Mouse (Mus musculus) liver, embryonic 11.5 days (tissue): ENCODE measurements around the gene Tcf20. TPM values are rescaled to one million over a fixed set of nuclear protein-coding genes. Genes with fewer than 3 reads are reported as not detected.
"Not testable (repeated sequence)": the region's sequence is repeated elsewhere in the genome, so short reads cannot be mapped to it uniquely, and the experiment has no call there.

Experiments used
- ATAC-seq: fragments of 200-750 bp; cut with Nextera tagmentation; replicated peaks from 2 replicates; pipeline ENCODE4 v1.8.0; 2017; ENCODE audit warnings: moderate number of reproducible peaks, mild to moderate bottlenecking, moderate TSS enrichment, moderate library complexity; ENCODE audit not compliant: low FRiP score
- DNase-seq: peaks from one replicate; pipeline ENCODE4 v3.0.0-alpha.2; 2017; ENCODE audit warnings: low spot score
- H3K27ac ChIP-seq: fragments of 300-500 bp; sonication (generic); 2 replicates; pipeline ENCODE4 v1.5.1; 2014; ENCODE audit warnings: mild to moderate bottlenecking, low read depth, low read length, control low read depth
- H3K27me3 ChIP-seq: fragments of 300-500 bp; sonication (generic); replicated peaks from 2 replicates; pipeline ENCODE4 v1.6.1; 2014; ENCODE audit warnings: low read length, mixed read lengths; ENCODE audit not compliant: control insufficient read depth, insufficient read depth
- H3K36me3 ChIP-seq: fragments of 300-500 bp; sonication (generic); 2 replicates; pipeline ENCODE4 v1.6.1; 2014; ENCODE audit warnings: mild to moderate bottlenecking, low read length, moderate library complexity, mixed read lengths; ENCODE audit not compliant: control insufficient read depth, insufficient read depth
- H3K4me1 ChIP-seq: fragments of 300-500 bp; sonication (generic); replicated peaks from 2 replicates; pipeline ENCODE4 v1.6.1; 2014; ENCODE audit warnings: low read length, mixed read lengths; ENCODE audit not compliant: control insufficient read depth, insufficient read depth
- H3K4me2 ChIP-seq: fragments of 300-500 bp; sonication (generic); 2 replicates; pipeline ENCODE4 v1.6.1; 2014; ENCODE audit warnings: mild to moderate bottlenecking, control low read depth, moderate library complexity
- H3K4me3 ChIP-seq: fragments of 300-500 bp; sonication (generic); 2 replicates; pipeline ENCODE4 v1.5.1; 2014; ENCODE audit warnings: low read depth, low read length, control low read depth
- H3K9ac ChIP-seq: fragments of 300-500 bp; sonication (generic); 2 replicates; pipeline ENCODE4 v1.6.1; 2014; ENCODE audit warnings: low read depth, low read length, control low read depth
- H3K9me3 ChIP-seq: fragments of 300-500 bp; sonication (generic); 2 replicates; pipeline ENCODE4 v1.6.1; 2016; ENCODE audit warnings: low read length, inconsistent platforms, mixed read lengths; ENCODE audit not compliant: control insufficient read depth
- WGBS: fragments of 180-500 bp; shearing (Covaris S2); extraction: QIAGEN DNeasy Blood & Tissue Kit; methylation state at CpG from one replicate; pipeline ENCODE4 v1.1.7; 2014; 5-methylcytosine and 5-hydroxymethylcytosine counted together
- polyA plus RNA-seq: library from polyadenylated mRNA; unstranded; fragments of >200 nt; fragmentation: Nextera tagmentation; extraction: Ambion mirVana; gene quantifications from 2 replicates; pipeline ENCODE4 v1.2.1, GENCODE M21; 2014

Tcf20 gene
- polyA plus RNA-seq, 1 experiment from 2014 or later = 7.1 TPM

GRCm38 (mm10) chr15:82804708-82805639 lies 182.7 kb downstream of the Tcf20 start:
- Histone ChIP-seq H3K4me2 (no peak overlapping the region), H3K27me3 (no peaks in the 10 kb centered on the region), H3K9ac (no peak overlapping the region), H3K36me3 (0 out of 2 replicates have a peak, but pooled peaks cover 3% of the 10 kb centered on the region), H3K27ac (no peak overlapping the region), H3K9me3 (no peaks in the 10 kb centered on the region), H3K4me1 (peaks cover 5% of the 10 kb centered on the region), H3K4me3 (no peak overlapping the region)
- ATAC-seq (no peak), DNase-seq (peak; percentile 63)
- 77% methylated on average over 5 of the region's 5 CpGs for WGBS

DNA sequence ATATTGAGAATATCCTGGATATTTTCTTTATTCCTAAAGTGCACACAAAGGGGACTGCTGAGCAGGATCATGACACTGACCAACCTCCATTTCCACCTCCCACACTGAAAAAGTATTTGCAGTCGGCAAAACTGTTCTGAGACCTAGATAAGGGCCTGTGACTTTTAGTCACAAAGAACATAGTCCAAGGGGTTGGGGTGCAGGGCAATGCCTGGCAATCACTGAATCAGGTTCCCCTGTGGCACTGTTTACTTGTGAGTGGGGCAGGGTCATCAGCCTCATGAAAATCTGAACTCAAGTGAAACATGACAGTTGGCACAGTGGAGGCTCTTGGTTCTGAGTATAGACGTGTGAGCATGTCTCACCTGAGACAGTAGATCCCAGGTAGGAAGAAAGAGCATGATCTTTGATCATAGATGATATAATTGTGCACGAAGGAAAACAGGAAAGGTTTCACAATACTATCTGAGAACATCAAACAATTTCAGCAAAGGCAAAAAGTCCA lies 191.7 kb downstream of the Tcf20 start:
- Histone ChIP-seq H3K27ac (no peak overlapping the region), H3K9ac (no peak overlapping the region), H3K4me1 (no peaks in the 10 kb centered on the region), H3K4me2 (no peak overlapping the region), H3K9me3 (no peaks in the 10 kb centered on the region), H3K36me3 (no peaks in the 10 kb centered on the region), H3K4me3 (no peak overlapping the region), H3K27me3 (no peaks in the 10 kb centered on the region)
- WGBS = 60% methylated on average over 3 of the region's 3 CpGs
- DNase-seq (no peak), ATAC-seq (no peak)

GRCm38 (mm10) chr15:82794277-82794676 lies 193.4 kb downstream of the Tcf20 start, which contains the start of gene Cyp2d26:
Cyp2d26 (minus strand) TSS chr15:82794294.
- Histone ChIP-seq H3K27ac (no peak within 1 kb of the TSS), H3K4me3 (no peak within 1 kb of the TSS), H3K27me3 (no peaks in the 10 kb centered on the region), H3K4me2 (no peak within 1 kb of the TSS), H3K4me1 (no peaks in the 10 kb centered on the region), H3K9me3 (no peaks in the 10 kb centered on the region), H3K9ac (no peak within 1 kb of the TSS), H3K36me3 (no peaks in the 10 kb centered on the region)
- DNase-seq (no peak), ATAC-seq (no peak)
- WGBS = 69% methylated on average over 5 of the region's 5 CpGs

GRCm38 (mm10) chr15:82793868-82794267 lies 193.8 kb downstream of the Tcf20 start:
- 76% methylated on average over 6 of the region's 6 CpGs for WGBS
- DNase-seq (no peak), ATAC-seq (no peak)
- Histone ChIP-seq H3K4me2 (no peak overlapping the region), H3K4me3 (no peak overlapping the region), H3K9me3 (no peaks in the 10 kb centered on the region), H3K27ac (no peak overlapping the region), H3K4me1 (no peaks in the 10 kb centered on the region), H3K27me3 (no peaks in the 10 kb centered on the region), H3K9ac (no peak overlapping the region), H3K36me3 (no peaks in the 10 kb centered on the region)

- ATAC-seq (no peak), DNase-seq (no peak)
- Histone ChIP-seq H3K4me3 (no peak overlapping the region), H3K27me3 (no peaks in the 10 kb centered on the region), H3K36me3 (no peaks in the 10 kb centered on the region), H3K9ac (no peak overlapping the region), H3K27ac (no peak overlapping the region), H3K4me2 (no peak overlapping the region), H3K9me3 (no peaks in the 10 kb centered on the region), H3K4me1 (no peaks in the 10 kb centered on the region)
- WGBS = 61% methylated on average over 1 of the region's 1 CpGs
Measured at GRCm38 (mm10) chr15:82793454-82793853, 194.2 kb downstream of the Tcf20 start.

DNA sequence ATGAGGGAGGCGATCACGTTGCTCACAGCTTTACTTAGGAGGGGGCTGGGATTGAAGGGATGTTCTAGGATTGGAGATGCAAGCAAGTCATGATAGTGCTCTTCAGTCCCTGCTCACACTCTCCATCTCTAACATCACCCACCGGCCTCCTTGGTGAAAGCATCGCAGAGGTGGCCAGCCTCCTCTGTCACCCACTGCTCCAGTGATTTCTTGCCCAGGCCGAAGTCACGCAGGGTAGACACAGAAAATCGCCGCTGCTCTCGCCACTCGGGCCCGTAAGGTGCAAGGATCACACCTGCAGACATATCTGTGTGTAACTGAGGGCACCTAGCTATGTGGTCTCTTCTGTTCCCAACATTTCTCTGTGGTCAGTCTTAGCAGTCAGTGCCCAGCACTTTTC lies 195.1 kb downstream of the Tcf20 start:
- DNase-seq (no peak), ATAC-seq (no peak)
- no peak overlapping the region for H3K4me3 ChIP-seq
- no peak overlapping the region for H3K4me2 ChIP-seq
- H3K27ac ChIP-seq = no peak overlapping the region
- H3K36me3 ChIP-seq = no peaks in the 10 kb centered on the region
- H3K4me1 ChIP-seq = no peaks in the 10 kb centered on the region
- no peaks in the 10 kb centered on the region for H3K27me3 ChIP-seq
- WGBS = 90% methylated on average over 11 of the region's 11 CpGs
- no peaks in the 10 kb centered on the region for H3K9me3 ChIP-seq
- no peak overlapping the region for H3K9ac ChIP-seq

DNA sequence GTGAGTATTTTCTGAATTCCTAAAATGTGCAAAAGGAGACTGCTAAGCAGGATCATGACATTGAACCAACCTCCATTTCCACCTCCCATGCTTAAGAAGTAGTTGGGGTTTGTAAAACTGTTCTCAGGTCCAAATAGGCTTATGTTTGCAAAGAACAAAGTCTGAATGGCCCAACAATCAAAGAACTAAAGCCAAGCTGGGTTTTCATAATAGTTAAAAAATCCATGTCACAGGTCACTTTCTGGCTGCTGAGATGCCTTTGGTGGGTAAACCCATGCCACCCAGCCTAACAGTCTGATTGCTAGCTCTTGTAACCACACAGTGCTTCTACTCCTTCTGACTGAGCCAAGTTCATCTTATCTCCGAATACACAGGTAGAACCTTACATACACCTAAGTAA lies 203.1 kb downstream of the Tcf20 start:
- Histone ChIP-seq H3K9ac (no peak overlapping the region), H3K27me3 (no peaks in the 10 kb centered on the region), H3K27ac (no peak overlapping the region), H3K9me3 (no peaks in the 10 kb centered on the region), H3K36me3 (no peaks in the 10 kb centered on the region), H3K4me2 (no peak overlapping the region), H3K4me3 (no peak overlapping the region), H3K4me1 (no peaks in the 10 kb centered on the region)
- DNase-seq (no peak), ATAC-seq (no peak)
- WGBS = 64% methylated on average over 1 of the region's 1 CpGs

- Histone ChIP-seq H3K9ac (no peak overlapping the region), H3K4me1 (no peaks in the 10 kb centered on the region), H3K27ac (no peak overlapping the region), H3K27me3 (no peaks in the 10 kb centered on the region), H3K36me3 (no peaks in the 10 kb centered on the region), H3K4me3 (no peak overlapping the region), H3K4me2 (no peak overlapping the region), H3K9me3 (no peaks in the 10 kb centered on the region)
- 64% methylated on average over 1 of the region's 1 CpGs for WGBS
- DNase-seq (no peak), ATAC-seq (no peak)
Measured at GRCm38 (mm10) chr15:82783800-82784199, 203.9 kb downstream of the Tcf20 start.

- H3K4me3 ChIP-seq, DNase-seq, H3K36me3 ChIP-seq, H3K9me3 ChIP-seq, H3K9ac ChIP-seq, H3K4me2 ChIP-seq, H3K27ac ChIP-seq, H3K27me3 ChIP-seq, H3K4me1 ChIP-seq, ATAC-seq: not testable (repeated sequence)
- WGBS = 84% methylated on average over 5 of the region's 5 CpGs
Measured at GRCm38 (mm10) chr15:82777856-82778255, 209.8 kb downstream of the Tcf20 start.
